Mouse (Mus musculus): ENCODE data around the gene Slc2a4.
A peak's percentile ranks its signal among the peaks of the same experiment; 100 is the strongest.
"Not testable (repeated sequence)": the region's sequence is repeated elsewhere in the genome, so short reads cannot be mapped to it uniquely, and the experiment has no call there.

Slc2a4 gene

GRCm38 (mm10) chr11:69919053-69919452 is 28.9 kb downstream of the Slc2a4 start:
- no peak for DNase-seq

DNA sequence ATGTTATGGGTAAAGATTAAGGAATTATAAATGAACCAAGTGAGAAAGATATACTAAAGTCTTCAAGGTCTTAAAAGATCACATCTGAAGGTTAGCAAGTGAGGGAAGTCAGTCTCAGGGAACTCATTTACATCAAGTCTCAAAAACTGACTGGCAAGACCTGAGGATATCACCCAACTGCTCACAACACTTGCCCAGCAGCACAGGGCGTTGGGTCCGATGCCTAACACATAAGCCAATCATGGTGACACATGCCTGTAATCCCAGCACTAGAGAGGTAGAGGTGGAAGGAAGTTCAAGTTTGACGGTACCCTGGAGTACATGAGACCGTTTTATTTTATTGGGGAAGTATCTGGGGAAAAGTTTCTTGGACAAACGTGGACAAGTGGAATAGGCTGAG is 29.9 kb downstream of the Slc2a4 start:
- DNase-seq, result no peak

DNA sequence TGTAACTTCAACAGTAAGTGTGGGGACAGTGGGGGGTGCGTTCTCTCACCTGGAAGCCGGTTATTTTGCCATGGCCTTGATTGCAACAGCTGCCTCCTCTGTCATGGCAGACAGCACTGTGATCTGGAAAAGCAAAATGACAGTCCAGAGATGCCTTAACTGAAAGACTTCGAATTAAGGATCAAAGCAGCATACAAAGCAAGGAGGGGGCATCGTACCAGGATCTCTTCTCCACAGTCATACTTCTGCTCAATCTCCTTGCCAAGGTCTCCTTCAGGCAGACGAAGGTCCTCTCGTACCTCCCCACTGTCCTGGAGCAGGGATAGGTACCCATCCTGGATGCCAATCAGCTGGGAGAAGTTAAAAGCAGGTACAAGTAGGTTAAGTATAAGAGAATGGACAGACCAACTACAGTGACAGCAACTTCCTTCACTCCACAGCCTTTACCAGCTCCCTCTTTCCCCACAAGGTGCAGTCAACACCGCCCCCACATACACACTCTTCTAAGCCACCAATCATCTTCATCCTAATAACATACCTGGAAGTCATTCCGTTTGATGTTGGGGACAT is 30.5 kb downstream of the Slc2a4 start:
- DNase-seq, result no peak

- DNase-seq, result not testable (repeated sequence)
These were observed 31.2 kb downstream of the Slc2a4 start for GRCm38 (mm10) chr11:69916652-69917378.

- DNase-seq, result no peak
These were observed 32.0 kb downstream of the Slc2a4 start for GRCm38 (mm10) chr11:69915667-69916627.

DNA sequence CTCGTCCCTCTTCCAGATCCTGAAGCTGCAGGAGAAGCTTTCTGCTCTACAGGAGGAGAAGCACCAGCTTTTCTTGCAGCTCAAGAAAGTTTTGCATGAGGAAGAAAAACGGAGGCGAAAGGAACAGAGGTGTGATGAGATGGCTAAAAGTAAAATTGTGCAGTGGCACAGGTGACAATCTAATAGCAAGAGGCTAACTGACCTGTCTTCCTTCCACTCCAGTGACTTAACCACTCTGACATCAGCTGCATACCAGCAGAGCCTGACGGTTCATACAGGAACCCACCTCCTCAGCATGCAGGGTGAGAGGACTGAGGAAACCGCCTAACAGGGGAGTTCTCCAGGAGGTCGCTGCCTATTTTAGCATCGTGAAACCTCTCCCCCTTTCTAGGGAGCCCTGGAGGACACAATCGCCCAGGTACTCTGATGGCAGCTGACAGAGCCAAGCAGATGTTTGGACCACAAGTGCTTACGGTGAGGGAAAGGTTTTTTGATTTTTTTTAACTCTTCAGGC is 33.0 kb downstream of the Slc2a4 start:
- DNase-seq, result no peak

- no peak for DNase-seq
These were observed 33.6 kb downstream of the Slc2a4 start for GRCm38 (mm10) chr11:69914372-69914764.

GRCm38 (mm10) chr11:69913554-69914371 is 34.2 kb downstream of the Slc2a4 start, which contains the start of gene Gps2:
TSS of gene Gps2 (plus strand) at chr11:69913888.
- DNase-seq, result peak; percentile 90 to 93

GRCm38 (mm10) chr11:69912716-69913530 is 35.1 kb downstream of the Slc2a4 start:
- DNase-seq, result no peak

- DNase-seq, result no peak
These were observed 36.3 kb downstream of the Slc2a4 start for GRCm38 (mm10) chr11:69911701-69912100.

GRCm38 (mm10) chr11:69910781-69911560 is 37.0 kb downstream of the Slc2a4 start:
- DNase-seq, result peak; percentile 81 to 84

DNA sequence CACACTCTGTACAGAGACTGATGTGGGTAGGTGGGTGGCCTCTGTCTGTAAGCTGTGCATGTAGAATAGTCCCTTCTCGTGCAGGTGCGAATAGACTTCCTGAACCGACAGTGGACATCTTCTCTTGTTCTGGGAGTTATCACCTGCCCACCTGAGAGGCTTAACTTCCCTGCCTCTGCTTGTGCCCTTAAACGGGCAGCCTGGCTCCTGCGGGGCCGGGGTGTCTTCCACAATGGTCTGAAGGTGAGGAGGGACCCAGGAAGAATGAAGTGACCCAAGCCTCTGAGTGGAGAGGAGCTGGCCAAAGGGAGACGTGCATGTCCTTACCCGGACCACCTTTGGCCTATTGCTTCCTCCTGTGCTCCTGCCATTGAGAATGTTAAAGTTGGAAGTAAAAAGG is 37.8 kb downstream of the Slc2a4 start:
- DNase-seq, result no peak

DNA sequence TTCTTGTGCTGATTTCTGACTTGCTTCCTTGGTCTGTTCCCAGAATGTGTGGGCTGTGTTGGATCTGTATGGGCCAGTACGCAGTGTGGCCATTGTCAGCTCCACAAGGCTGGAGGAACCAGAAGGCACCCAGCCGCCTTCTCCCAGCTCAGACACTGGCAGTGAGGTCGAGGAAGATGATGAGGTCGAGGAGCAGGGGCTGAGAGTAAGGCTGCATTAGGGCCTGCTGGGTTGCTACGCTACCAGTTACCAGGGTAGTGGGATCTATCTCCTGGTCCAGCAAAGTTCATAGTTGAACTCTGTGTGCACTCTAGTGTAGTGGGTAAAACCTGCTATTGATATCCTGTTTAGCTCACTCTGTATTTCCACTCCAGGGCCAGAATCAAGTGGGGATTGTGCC is 38.8 kb downstream of the Slc2a4 start:
- no peak for DNase-seq

DNA sequence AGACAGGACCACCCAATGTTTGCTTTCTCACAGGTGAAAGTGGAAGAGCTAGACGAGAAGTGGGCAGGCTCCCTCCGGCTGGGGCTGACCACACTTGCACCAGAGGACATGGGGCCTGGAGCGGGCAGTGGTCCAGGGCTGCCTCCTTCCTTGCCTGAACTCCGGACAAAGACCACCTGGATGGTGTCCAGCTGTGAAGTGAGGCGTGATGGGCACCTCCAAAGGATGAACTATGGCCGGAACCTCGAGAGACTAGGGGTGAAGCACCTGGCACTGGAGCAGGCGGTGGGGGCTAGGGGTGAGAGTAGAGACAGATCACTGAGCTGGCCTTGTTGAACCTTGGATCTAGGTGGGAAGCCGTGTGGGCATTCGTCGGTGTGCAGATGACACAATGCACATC is 39.3 kb downstream of the Slc2a4 start:
- peak; percentile 95 to 96 for DNase-seq

DNA sequence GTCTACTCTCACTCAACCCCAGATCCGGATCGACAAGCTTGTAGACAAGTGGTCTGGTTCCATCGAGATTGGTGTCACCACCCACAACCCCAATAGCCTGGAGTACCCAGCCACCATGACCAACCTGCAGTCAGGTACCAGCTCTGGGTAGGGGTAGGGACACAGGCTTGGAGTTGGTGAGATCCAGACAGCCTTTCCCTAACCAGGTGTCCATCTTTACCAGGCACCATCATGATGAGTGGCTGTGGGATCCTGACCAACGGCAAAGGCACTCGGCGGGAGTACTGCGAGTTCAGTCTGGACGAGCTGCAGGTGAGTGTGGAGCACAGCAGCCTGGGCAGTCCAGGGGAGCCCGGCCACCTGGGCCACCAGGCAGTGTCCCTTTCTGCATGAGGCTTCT is 43.7 kb downstream of the Slc2a4 start:
- no peak for DNase-seq

GRCm38 (mm10) chr11:69902972-69903371 is 45.0 kb downstream of the Slc2a4 start:
- DNase-seq, result no peak

DNA sequence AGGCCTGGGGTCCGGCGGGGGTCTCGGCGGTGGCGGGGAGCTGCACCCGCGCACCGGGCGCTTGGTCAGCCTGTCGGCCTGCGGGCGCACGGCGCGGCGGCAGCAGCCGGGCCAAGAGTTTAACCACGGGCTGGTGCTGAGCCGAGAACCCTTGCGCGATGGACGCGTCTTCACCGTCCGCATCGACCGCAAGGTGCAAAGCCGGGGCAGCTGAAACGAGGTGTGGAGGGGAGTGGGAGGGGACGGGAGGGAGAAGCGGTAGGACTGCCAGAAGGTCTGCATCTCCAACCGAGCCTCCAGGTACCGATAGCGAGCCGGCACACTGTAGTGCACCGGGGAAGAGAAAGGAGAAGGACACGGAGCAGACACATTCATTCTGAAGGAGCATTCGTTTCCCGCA is 46.0 kb downstream of the Slc2a4 start:
- DNase-seq, result no peak

- DNase-seq, result peak; percentile 98
These were observed 46.6 kb downstream of the Slc2a4 start for GRCm38 (mm10) chr11:69901406-69901846.

GRCm38 (mm10) chr11:69900471-69901405 is 47.2 kb downstream of the Slc2a4 start, which contains the start of the genes 2810408A11Rik and Neurl4:
TSS of gene 2810408A11Rik (minus strand) at chr11:69900987.
TSS of gene Neurl4 (plus strand) at chr11:69901072.
- peak; percentile 93 to 95 for DNase-seq

All from kidney, adult 8-10 months (tissue).